ENCODE assay signal across 27 mouse cellular contexts in the genomic region with DNA sequence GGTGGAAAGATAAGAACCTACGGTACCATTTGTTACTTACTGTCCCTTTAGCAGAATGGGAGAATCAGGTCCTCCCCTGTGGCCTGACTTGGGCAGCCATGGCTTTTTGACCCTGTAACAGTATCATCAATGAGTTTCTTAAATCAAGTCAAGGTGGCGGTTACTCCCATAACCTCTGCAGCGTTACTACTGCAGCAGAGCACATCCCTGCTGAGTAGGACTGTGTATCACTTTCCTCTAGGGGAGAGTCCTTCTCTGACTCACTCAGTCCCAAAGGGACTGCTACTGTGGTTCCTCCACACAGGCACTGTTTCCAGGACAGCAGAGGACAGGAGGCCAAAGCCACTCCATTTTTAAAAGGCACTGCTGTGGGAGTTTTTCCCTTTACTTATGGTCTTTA. TPM values are rescaled to one million over a fixed set of nuclear protein-coding genes. Genes with fewer than 3 reads are reported as not detected.
"Had no signal": no experiment of that assay in that cellular context is flagged by ENCODE, and none has a peak within 500 bp of the region (broad histone marks: within the 10 kb centered on the region; RNA-seq: fewer than 3 reads in every experiment).

No protein-coding gene starts in this region.

- H3K4me2 ChIP-seq: lung, embryonic 15.5 days; midbrain, embryonic 12.5 days; neural tube, embryonic 13.5 days; neural tube, embryonic 15.5 days had no signal

- DNase-seq: lung, adult 2 months; lung, postnatal 14 days; lung, postnatal 36 days; midbrain, embryonic 14.5 days; retina, postnatal 1 day; right cerebral cortex, adult 18-20 months; right cerebral cortex, postnatal 25 days; right cerebral cortex, postnatal 4 days; spleen, adult 18-20 months; thymus, adult 18-20 months; thymus, postnatal 14 days; thymus, postnatal 36 days had no signal

- ATAC-seq: lung, postnatal 0 days; midbrain, embryonic 16.5 days had no signal

- H3K9ac ChIP-seq: lung, embryonic 15.5 days; midbrain, embryonic 12.5 days; neural tube, embryonic 13.5 days; neural tube, embryonic 15.5 days had no signal

- H3K4me3 ChIP-seq: lung, embryonic 15.5 days; midbrain, embryonic 10.5 days; midbrain, embryonic 12.5 days; myocyte; neural tube, embryonic 13.5 days; neural tube, embryonic 15.5 days had no signal

- H3K4me1 ChIP-seq: lung, embryonic 15.5 days; midbrain, embryonic 10.5 days; midbrain, embryonic 12.5 days; neural tube, embryonic 13.5 days; neural tube, embryonic 15.5 days had no signal

- H3K9me3 ChIP-seq: lung, embryonic 15.5 days; midbrain, embryonic 10.5 days; midbrain, embryonic 12.5 days; neural tube, embryonic 13.5 days; neural tube, embryonic 15.5 days had no signal

- H3K27ac ChIP-seq: lung, embryonic 15.5 days; macrophage; midbrain, embryonic 10.5 days; midbrain, embryonic 12.5 days; neural tube, embryonic 13.5 days; neural tube, embryonic 15.5 days had no signal

- H3K27me3 ChIP-seq: lung, embryonic 15.5 days; midbrain, embryonic 12.5 days; neural tube, embryonic 13.5 days; neural tube, embryonic 15.5 days had no signal

RNA-seq across cellular contexts. Expression of a gene that starts 55.8 kb away (rescaled TPM):
- total RNA-seq: megakaryocyte, adult 5-6 weeks; megakaryocyte-erythroid progenitor cell, adult 5-6 weeks had no signal
- polyA plus RNA-seq: lung, adult 2 months; lung, embryonic 15.5 days; lung, postnatal 0 days; macrophage; midbrain, embryonic 10.5 days; midbrain, embryonic 12.5 days; midbrain, embryonic 14.5 days; midbrain, embryonic 16.5 days; myocyte; neural tube, embryonic 11.5 days; neural tube, embryonic 13.5 days; neural tube, embryonic 15.5 days; stomach, embryonic 14.5 days; stomach, embryonic 16.5 days; thymus, postnatal 0 days had no signal
